Mouse (Mus musculus) spleen, postnatal 4 days (tissue): ENCODE measurements at regions not wholly inside any gene's neighbourhood (a gene's known extent, or its start where the extent isn't known, plus 50 kb on each side); places are given as distances from the start of the nearest gene placed in this dataset.

ENCODE experiments used
- DNase-seq, 2 experiments: peaks; one replicate each; pipeline ENCODE4 v3.0.0; 2022; ENCODE audit warnings: low spot score in 2 of 2

GRCm38 (mm10) chr2:171805376-171805775 is 237.9 kb downstream of the Cbln4 start:
- no peak for DNase-seq

GRCm38 (mm10) chr2:171800511-171801268 is 242.6 kb downstream of the Cbln4 start:
- no peak for DNase-seq

- DNase-seq, result no peak
Observed at GRCm38 (mm10) chr2:171799351-171799750, 243.9 kb downstream of the Cbln4 start.

GRCm38 (mm10) chr2:171790686-171791085 is 252.6 kb downstream of the Cbln4 start:
- DNase-seq, result no peak

GRCm38 (mm10) chr2:171766193-171766930 is 276.9 kb downstream of the Cbln4 start:
- no peak for DNase-seq

- DNase-seq, result no peak
Observed at GRCm38 (mm10) chr2:171765071-171765470, 278.2 kb downstream of the Cbln4 start.

- no peak for DNase-seq
Observed at GRCm38 (mm10) chr2:171753502-171753901, 289.8 kb downstream of the Cbln4 start.

- no peak for DNase-seq
Observed at GRCm38 (mm10) chr2:171747162-171747561, 296.1 kb downstream of the Cbln4 start.

GRCm38 (mm10) chr2:171743111-171743510 is 300.2 kb downstream of the Cbln4 start:
- no peak for DNase-seq

- DNase-seq, result no peak
Observed at GRCm38 (mm10) chr2:171742706-171743105, 300.6 kb downstream of the Cbln4 start.

- no peak for DNase-seq
Observed at GRCm38 (mm10) chr2:171737761-171738160, 305.5 kb downstream of the Cbln4 start.

GRCm38 (mm10) chr2:171735061-171735490 is 308.2 kb downstream of the Cbln4 start:
- DNase-seq, result no peak

GRCm38 (mm10) chr2:171734634-171734987 is 308.7 kb downstream of the Cbln4 start:
- no peak for DNase-seq

- DNase-seq, result no peak
Observed at GRCm38 (mm10) chr2:171733965-171734633, 309.2 kb downstream of the Cbln4 start.

- DNase-seq, result no peak
Observed at GRCm38 (mm10) chr2:171719269-171719668, 324.0 kb downstream of the Cbln4 start.

- no peak for DNase-seq
Observed at GRCm38 (mm10) chr2:171718855-171719254, 324.4 kb downstream of the Cbln4 start.

GRCm38 (mm10) chr2:171712816-171713570 is 330.3 kb downstream of the Cbln4 start:
- DNase-seq, result no peak

GRCm38 (mm10) chr2:171693526-171693925 is 349.7 kb downstream of the Cbln4 start:
- no peak for DNase-seq

- no peak for DNase-seq
Observed at GRCm38 (mm10) chr2:171690781-171691180, 352.5 kb downstream of the Cbln4 start.

GRCm38 (mm10) chr2:171689102-171689501 is 354.2 kb downstream of the Cbln4 start:
- DNase-seq, result no peak

GRCm38 (mm10) chr2:171677998-171678397 is 365.3 kb downstream of the Cbln4 start:
- DNase-seq, result no peak

GRCm38 (mm10) chr2:171677128-171677527 is 366.1 kb downstream of the Cbln4 start:
- DNase-seq, result no peak
